Mouse (Mus musculus): ENCODE data around the gene Tmem110. TPM values are rescaled to one million over a fixed set of nuclear protein-coding genes. Genes with fewer than 3 reads are reported as not detected.

Tmem110 gene
- polyA plus RNA-seq, 1 experiment = 40.5 TPM

DNA sequence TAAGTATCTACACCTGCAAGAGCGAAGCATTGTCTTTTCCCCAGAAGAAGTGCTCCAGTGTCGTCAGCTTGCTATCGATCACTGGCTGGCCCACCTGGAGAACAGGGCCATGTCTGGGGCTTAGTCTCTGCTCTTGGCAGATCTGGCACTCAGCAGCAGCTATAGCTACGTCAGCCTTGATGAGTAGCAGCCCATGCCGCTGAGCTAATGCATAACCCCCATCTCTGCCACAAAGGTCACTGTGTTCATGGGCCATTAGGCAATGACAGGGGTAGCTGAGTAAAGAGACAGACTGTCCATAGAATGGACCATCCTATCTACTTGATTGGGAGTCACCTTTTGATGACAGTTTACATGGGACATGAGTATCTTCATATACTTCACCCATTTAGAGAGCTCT, 25.1 kb downstream of the Tmem110 start:
- 0 out of 2 replicates have a peak, but pooled peaks cover 5% of the 10 kb centered on the region for H3K4me1 ChIP-seq (ENCODE audit: control insufficient read depth, insufficient read depth, insufficient read length, low read length)
- H3K4me3 ChIP-seq (ENCODE audit: insufficient read depth, low read depth, low read length) = no peak overlapping the region
- H3K27ac ChIP-seq (replicated peaks; ENCODE audit: low read depth, low read length) = no peak overlapping the region

DNA sequence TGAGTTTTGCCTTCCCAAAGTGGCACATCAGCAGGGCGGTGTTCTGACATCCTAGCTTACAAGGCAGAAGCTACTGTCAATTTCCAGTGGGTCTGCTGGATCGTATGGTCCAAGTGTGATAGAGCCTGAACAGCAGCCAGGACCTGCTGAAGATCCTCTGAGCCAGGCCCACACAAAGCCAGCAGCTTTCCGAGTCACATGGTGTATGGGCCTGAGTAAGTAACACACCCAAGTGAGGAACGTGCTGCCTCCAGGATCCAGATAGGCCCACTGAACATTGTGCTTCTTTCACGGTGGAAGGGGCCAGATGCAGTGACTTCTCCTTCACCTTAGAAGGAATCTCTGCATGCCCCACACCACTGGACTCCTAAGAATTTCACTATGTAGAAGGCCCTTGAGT, 26.9 kb downstream of the Tmem110 start:
- 0 out of 2 replicates have a peak, but pooled peaks cover 5% of the 10 kb centered on the region for H3K4me1 ChIP-seq (ENCODE audit: control insufficient read depth, insufficient read depth, insufficient read length, low read length)
- H3K27ac ChIP-seq (replicated peaks; ENCODE audit: low read depth, low read length) = no peak overlapping the region
- H3K4me3 ChIP-seq (ENCODE audit: insufficient read depth, low read depth, low read length) = no peak overlapping the region

DNA sequence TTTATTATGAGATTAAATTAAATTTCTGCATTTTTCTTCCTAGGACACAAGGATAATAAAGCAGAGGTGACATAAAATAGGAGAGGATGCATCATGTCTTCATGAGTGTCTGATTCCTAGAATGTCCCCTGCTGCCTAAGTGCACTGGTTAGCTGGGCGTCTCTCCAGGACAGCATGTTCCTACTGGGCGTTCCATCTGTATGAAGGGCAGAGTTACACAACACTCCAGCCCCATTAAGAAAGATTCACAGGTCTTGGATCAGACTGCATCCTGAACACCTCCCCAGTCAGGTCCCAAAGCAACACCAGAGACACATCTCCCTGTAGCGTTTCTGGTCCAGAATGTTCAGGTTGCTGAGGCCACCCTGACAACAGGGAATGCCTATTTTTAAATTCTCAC, 29.9 kb downstream of the Tmem110 start:
- H3K4me3 ChIP-seq (ENCODE audit: insufficient read depth, low read depth, low read length) = no peak overlapping the region
- H3K4me1 ChIP-seq (ENCODE audit: control insufficient read depth, insufficient read depth, insufficient read length, low read length) = no peaks in the 10 kb centered on the region
- no peak overlapping the region for H3K27ac ChIP-seq (replicated peaks; ENCODE audit: low read depth, low read length)

DNA sequence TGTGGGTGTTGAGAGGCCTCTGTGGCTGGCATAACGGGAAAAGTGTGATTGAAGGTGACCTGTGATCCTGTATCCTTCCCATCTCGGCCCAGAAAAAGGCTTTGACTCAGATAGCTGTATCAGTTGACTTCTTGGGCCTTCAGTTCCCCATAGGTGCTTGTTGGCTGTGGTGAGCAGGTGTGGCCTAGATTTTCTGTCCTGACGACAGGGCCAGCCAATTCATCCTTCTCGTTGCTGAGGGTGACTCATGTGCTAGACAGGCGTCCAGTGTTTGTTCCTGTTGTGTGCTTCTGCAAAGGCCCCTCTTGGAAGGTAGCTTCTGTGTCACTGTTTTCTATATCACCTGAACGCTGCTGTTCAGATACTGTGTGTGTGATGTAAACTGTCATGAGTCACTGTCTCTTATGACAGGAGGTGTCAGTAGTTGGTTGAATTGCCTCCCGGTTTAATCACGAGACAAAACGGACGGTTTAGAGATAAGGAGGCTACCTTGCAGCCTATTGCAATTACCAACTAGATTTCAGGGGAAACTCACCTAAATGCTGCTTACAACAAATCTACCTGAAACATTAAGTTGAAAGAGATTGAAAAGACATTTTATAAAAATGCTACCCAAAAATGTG, 31.6 kb downstream of the Tmem110 start:
- Histone ChIP-seq H3K4me1 (ENCODE audit: control insufficient read depth, insufficient read depth, insufficient read length, low read length) (no peaks in the 10 kb centered on the region), H3K27ac (replicated peaks; ENCODE audit: low read depth, low read length) (no peak overlapping the region), H3K4me3 (ENCODE audit: insufficient read depth, low read depth, low read length) (no peak overlapping the region)

DNA sequence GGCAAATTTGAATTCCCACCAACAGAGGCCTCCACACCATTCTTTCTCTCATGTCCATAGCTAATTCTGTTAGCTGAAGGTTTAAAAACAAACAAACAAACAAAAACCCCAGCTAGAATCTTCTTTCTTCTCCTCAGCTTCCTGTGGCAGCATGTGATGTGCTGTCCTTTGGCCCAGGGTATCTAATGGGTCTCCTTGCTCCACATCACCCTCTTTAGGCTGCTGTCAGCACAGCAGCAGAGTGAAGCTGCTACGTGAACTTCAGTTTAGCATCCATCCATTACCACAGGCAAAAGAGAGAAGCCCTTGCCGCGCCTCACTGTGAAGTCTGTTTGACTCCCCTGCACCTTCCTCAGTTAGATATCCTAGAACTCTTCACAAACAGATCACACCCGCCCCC, 32.6 kb downstream of the Tmem110 start:
- Histone ChIP-seq H3K4me1 (ENCODE audit: control insufficient read depth, insufficient read depth, insufficient read length, low read length) (no peaks in the 10 kb centered on the region), H3K4me3 (ENCODE audit: insufficient read depth, low read depth, low read length) (no peak overlapping the region), H3K27ac (replicated peaks; ENCODE audit: low read depth, low read length) (no peak overlapping the region)

DNA sequence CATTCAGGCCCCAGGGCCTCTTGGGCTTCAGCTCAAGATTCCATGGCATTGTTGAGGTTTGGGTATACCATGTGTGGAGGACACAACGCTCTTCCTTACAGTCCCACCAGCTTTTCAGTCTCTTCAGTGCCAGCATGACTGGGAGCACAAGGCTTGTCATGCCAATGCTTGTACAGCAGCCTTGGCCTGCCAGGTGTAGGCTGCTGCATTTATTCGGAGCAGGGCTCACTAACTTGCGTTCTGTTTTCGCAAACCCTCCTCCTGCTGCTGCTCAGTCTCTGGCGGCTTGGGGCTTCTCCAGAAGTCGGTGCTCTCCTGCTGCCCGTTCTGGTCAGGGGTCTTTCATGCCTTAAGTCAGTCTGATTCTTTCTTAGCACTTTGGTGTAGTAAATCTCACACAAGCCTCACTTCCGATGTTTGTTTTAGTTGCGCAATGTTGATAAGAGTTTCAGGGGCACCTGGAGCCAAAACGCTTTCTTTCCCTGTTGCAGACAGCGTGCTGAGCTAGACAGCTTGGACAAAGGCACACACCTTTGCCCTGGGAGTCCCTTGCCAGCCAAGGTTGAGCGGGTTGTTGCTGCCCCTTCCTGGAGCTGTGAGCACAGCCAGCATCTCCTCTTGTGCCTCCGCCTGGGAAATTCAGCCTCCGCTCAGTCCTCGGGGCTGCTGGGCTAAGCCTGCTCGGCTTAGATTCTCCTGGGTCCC, 36.2 kb downstream of the Tmem110 start:
- Histone ChIP-seq H3K27ac (replicated peaks; ENCODE audit: low read depth, low read length) (no peak overlapping the region), H3K4me1 (ENCODE audit: control insufficient read depth, insufficient read depth, insufficient read length, low read length) (no peaks in the 10 kb centered on the region), H3K4me3 (ENCODE audit: insufficient read depth, low read depth, low read length) (no peak overlapping the region)

DNA sequence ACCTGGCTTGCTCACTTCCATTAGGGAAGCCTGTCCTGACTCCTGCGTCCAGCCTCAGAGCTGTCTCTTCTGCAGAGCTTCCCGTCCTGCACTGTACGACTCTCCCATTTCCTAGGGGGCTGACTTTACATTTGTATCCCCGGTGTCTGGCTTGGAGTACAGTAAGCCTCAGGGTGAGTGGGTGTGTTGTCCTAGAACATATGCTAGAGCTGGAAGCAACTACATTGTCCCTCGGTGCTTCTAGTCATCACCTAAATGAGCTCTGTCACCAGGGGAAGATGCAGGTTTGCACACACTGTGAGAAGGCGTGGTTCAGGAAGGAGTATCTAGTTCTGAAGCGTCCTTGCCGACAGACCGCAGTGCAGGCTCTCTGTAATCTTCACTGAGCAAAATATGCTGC, 37.0 kb downstream of the Tmem110 start:
- no peak overlapping the region for H3K4me3 ChIP-seq (ENCODE audit: insufficient read depth, low read depth, low read length)
- no peaks in the 10 kb centered on the region for H3K4me1 ChIP-seq (ENCODE audit: control insufficient read depth, insufficient read depth, insufficient read length, low read length)
- no peak overlapping the region for H3K27ac ChIP-seq (replicated peaks; ENCODE audit: low read depth, low read length)

DNA sequence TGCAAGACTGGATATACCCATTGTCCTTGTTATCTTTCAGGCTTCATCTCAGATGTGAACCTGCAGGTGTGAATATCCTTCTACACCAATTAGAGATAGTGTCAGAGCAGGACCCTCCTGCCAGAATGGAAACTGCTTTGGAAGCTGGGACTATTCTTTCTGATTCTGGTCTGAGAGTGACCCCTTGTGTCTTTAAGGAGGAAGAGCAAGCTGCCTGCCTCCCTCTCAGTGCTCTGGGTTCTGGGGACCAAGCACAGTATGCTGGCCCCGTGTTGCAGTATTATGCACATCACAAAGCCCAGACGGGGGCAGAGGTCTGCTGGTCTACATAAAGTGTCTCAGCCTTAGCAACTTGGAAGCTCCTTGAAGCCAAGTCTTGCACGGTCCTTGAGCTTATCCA, 39.9 kb downstream of the Tmem110 start:
- Histone ChIP-seq H3K27ac (replicated peaks; ENCODE audit: low read depth, low read length) (no peak overlapping the region), H3K4me1 (ENCODE audit: control insufficient read depth, insufficient read depth, insufficient read length, low read length) (peaks cover 18% of the 10 kb centered on the region), H3K4me3 (ENCODE audit: insufficient read depth, low read depth, low read length) (no peak overlapping the region)

DNA sequence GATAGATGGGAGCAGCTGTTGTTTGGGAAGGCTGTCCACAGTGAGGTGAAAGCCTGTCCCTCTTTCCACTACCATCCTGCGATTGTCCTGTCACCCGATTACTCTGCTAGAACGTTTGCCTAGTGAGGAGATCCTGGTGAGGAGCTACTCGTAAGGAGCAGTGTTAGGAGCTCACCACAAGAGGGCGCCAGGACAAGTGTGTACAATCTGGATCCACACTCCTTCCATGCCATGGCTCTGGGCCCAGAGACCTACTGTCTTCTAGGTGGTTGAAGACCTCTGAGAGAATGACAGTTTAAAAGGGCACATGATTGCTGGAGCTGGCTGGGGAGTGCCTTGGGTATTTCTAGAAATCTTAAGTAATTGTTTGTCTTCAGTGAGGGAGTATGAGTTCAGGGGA, 41.7 kb downstream of the Tmem110 start:
- H3K4me1 ChIP-seq (ENCODE audit: control insufficient read depth, insufficient read depth, insufficient read length, low read length) = peaks cover 18% of the 10 kb centered on the region
- no peak overlapping the region for H3K27ac ChIP-seq (replicated peaks; ENCODE audit: low read depth, low read length)
- H3K4me3 ChIP-seq (ENCODE audit: insufficient read depth, low read depth, low read length) = no peak overlapping the region

DNA sequence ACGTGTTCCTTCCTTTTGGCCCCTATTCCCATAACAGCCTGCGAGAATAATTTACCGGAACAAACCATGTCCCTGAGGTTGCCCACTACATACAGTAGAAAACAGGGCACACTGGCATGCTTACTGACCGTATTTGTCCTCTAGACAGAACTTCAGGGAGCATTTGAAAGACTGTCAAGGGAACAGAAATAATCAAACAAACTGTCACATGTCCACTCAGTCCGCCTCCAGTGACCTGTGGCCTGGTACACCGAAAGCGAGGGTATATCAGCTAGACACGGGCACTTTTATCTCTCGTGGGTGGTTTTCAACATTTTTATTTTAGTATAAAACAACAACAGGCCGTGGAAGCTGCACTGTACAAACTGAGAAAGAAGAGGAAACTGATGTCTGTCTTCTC, 43.4 kb downstream of the Tmem110 start:
- Histone ChIP-seq H3K4me1 (ENCODE audit: control insufficient read depth, insufficient read depth, insufficient read length, low read length) (peaks cover 18% of the 10 kb centered on the region), H3K27ac (replicated peaks; ENCODE audit: low read depth, low read length) (peak overlapping the region; percentile 84), H3K4me3 (ENCODE audit: insufficient read depth, low read depth, low read length) (no peak overlapping the region)

DNA sequence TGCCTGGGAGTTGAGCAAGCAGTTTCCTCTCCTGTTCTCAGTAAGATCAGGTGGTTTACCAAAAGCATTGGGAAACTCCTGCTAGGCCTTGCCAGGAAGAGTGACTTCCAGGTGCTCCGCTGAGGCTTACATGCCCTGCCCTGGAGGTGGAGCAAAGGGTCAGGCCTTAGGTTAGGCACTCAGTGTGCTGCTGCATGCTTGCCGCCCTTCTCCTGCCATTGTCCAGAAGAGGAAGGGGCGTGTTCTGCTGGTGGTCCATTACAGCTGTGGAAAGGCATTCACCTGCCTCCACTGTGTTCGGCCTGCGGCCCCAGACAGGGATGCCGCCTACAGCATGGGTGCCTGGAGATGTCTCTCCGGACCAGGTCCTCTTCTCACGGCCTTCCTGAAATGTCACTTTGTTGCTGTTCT, 44.0 kb downstream of the Tmem110 start:
- Histone ChIP-seq H3K27ac (replicated peaks; ENCODE audit: low read depth, low read length) (peak overlapping the region; percentile 84), H3K4me1 (ENCODE audit: control insufficient read depth, insufficient read depth, insufficient read length, low read length) (peaks cover 18% of the 10 kb centered on the region), H3K4me3 (ENCODE audit: insufficient read depth, low read depth, low read length) (no peak overlapping the region)

DNA sequence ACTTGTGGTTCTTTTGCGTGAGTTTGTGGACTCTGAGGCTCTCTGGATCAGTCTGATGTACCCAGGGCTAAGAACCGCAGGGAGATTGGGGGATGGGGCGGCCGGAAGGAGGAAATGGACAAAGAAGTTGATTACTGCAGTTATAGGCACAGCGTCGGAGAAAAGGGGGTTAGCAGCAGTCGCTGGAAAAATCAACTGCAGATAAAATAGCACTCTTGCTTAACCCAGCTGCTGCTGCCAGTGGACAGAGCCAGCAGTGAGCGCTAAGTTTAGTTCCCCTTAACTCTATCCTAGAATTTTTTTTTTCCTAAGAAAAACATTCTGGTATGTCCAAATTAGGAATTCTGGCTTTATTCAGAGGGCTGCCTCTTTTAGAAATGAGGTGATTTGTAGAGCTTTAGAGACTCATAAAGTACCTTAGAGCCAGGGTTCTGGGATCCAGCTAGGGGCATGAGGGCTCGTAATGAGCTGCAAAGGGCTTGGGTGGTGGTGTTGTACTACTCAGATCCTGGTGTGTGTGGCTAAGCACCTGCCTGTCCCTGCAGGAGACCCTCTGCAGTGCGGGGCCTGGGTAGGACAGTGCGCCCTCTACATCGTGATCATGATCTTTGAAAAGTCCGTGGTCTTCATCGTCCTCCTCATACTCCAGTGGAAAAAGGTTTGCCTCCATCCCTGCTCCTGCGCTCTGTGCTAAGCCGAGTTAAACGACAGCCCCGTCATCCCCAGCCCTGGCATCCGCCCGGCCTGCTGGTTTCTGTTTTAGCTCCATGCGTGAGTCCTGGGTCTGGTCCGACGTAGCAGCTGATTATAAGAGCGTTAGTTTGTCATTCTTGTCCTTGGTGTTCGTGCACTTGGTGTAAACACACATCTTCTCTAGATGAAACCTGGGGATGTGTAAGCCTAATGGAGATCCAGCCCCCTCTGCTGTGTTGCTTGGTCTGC, 45.1 kb downstream of the Tmem110 start:
- H3K4me1 ChIP-seq (ENCODE audit: control insufficient read depth, insufficient read depth, insufficient read length, low read length) = peaks cover 22% of the 10 kb centered on the region
- H3K4me3 ChIP-seq (ENCODE audit: insufficient read depth, low read depth, low read length) = no peak overlapping the region
- H3K27ac ChIP-seq (replicated peaks; ENCODE audit: low read depth, low read length) = peak overlapping the region; percentile 84

DNA sequence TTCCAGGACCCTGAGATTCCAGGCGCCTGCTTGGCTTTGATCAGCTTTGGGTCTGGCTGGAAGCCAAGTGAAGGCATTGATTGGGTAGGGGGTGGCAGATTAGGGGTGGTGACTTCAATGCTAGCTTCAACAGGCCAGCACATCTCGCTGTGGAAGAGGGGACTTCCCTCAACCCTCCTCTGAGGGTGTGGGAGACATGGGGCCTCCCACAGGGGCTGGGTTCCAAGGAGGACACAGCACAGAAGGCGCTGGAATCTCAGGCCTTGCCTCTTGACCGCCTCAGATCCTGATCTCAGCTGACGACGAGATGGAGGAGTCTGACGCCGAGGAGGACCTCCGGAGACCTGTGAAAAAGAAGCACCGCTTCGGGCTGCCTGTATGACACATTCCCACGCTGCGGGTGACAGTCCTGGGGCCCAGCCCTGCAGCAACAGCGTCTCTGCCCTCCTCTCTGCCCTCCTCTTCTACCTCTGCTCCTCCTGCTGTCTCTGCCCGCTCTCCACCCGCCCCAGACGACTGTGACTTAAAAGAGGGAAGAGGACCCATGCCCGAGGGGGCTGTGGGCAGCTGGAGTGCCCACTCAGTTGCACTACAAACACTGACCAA, 48.8 kb downstream of the Tmem110 start:
- H3K4me3 ChIP-seq (ENCODE audit: insufficient read depth, low read depth, low read length) = no peak overlapping the region
- H3K27ac ChIP-seq (replicated peaks; ENCODE audit: low read depth, low read length) = no peak overlapping the region
- peaks cover 34% of the 10 kb centered on the region for H3K4me1 ChIP-seq (ENCODE audit: control insufficient read depth, insufficient read depth, insufficient read length, low read length)

DNA sequence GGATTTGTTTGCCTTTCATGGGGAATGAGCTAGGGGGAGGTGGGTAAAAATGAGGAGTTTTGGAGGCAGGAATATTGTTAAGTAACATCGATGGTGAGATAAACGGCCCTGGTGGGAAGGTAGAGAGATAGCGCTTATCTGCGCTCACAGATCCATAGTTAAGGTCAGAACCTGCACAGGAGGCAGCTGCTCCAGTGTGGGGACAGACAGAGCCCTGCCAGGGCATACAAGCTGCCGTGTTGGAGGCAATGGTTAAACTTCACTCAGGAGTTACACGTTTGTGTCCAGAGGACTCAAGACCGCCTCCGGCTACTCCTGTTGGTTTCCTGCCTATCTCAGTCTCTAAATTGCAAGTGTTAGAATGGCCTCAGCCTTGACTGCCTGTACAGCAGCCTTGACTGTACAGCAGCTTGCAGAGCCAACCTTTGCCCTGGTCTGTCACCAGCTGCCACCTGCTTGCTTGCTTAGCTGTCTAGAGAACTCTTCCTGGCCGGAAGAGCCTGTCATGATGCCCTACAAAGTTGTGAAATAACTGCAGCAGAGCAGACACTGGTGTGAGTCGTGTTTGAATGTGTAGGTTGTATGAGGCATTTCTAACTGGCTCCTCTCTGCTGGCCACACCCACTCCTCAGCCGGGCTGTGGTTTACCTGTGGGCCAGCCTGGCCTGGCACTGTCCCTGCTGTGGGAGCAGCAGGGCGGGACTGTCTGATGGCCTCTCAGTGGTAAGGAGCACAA, 49.9 kb downstream of the Tmem110 start:
- Histone ChIP-seq H3K4me1 (ENCODE audit: control insufficient read depth, insufficient read depth, insufficient read length, low read length) (peaks cover 29% of the 10 kb centered on the region), H3K27ac (replicated peaks; ENCODE audit: low read depth, low read length) (peak overlapping the region; percentile 11; the same call in 1 of the 2 replicates), H3K4me3 (ENCODE audit: insufficient read depth, low read depth, low read length) (no peak overlapping the region)
